Mouse (Mus musculus) testis, adult 2 months (tissue): Measurements from ENCODE around the gene Rundc1.

Experiments used
- CTCF ChIP-seq: fragments of 200-500 bp; IDR thresholded peaks from 2 replicates; pipeline ENCODE4 v1.5.1; 2012; ENCODE audit warnings: low read depth, mild to moderate bottlenecking, inconsistent platforms, low read length, moderate library complexity; ENCODE audit not compliant: control insufficient read depth, insufficient read depth, insufficient replicate concordance
- POLR2A ChIP-seq: fragments of 200-500 bp; IDR thresholded peaks from 2 replicates; pipeline ENCODE4 v1.6.1; 2012; ENCODE audit warnings: low read depth, mild to moderate bottlenecking, inconsistent platforms, low read length, moderate library complexity; ENCODE audit not compliant: control insufficient read depth

- TF ChIP-seq CTCF (no peak), POLR2A (no peak)
Measured at GRCm38 (mm10) chr11:101455627-101456026, 30.7 kb downstream of the Rundc1 start.
